Mouse (Mus musculus) olfactory bulb, adult 2 months (tissue): ENCODE results near the gene Stard7.

ENCODE experiments used
- CTCF ChIP-seq: fragments of 200-500 bp; IDR thresholded peaks from 2 replicates; pipeline ENCODE4 v1.5.1; 2012; ENCODE audit warnings: low read depth, mild to moderate bottlenecking, low read length, moderate library complexity; ENCODE audit not compliant: insufficient read depth
- POLR2A ChIP-seq: fragments of 200-500 bp; IDR thresholded peaks from 2 replicates; pipeline ENCODE4 v1.6.1; 2012; ENCODE audit warnings: mild to moderate bottlenecking, low read depth, low read length, moderate library complexity; ENCODE audit not compliant: insufficient read depth

GRCm38 (mm10) chr2:127300701-127301100 lies 30.7 kb downstream of the Stard7 start:
- no peak for TF ChIP-seq CTCF
- no peak for TF ChIP-seq POLR2A
